Mouse (Mus musculus) 3134 (cell line): ENCODE results near the gene Pdrg1.

ENCODE experiments used
- DNase-seq: peaks from one replicate; pipeline ENCODE4 v3.0.0-alpha.2; 2011; ENCODE audit warnings: low spot score; ENCODE audit not compliant: insufficient read length; ENCODE audit errors: extremely low read depth

The Pdrg1 gene

DNA sequence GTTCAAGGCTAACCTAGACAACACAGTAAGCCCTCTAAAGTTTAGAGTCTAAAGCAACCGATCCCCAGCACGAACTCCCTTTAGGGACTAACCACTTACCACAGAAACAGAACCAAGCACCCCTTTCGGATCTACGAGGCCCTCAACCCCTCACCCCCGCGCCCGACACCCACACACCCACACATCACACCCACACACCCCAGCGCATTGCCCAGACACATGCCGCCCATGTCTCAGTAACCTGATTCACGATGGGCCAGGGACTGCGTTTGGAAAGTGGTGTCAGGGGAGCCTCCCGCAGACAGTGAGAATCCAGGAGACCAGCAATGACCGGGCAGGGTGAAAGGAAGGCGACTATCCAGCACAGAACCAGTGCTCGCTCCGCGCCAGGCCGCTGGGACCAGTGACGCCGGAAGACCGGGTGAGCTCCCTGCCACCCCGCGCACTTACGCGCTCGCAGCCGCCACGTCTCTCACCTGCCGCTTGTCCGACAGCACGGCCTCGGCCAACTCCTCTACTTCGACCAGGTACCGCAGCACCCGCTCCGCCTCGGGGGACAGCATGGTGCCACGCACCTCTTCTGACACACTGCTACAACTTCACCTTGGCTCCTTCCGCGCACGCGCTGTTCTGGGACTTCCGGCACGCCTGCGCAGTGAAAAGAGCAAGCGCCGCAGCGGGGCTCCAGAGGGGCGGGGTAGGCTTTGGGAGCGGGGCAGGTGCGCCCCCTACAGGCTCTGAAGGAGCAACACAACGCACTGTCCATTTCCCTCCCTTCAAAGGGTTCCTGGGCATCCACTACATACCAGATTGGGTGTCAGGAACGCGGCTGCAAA is at the start of gene Pdrg1:
Pdrg1 (minus strand) TSS at position 670 of the 836 bp plus-strand sequence.
- peak; percentile 92 for DNase-seq

DNA sequence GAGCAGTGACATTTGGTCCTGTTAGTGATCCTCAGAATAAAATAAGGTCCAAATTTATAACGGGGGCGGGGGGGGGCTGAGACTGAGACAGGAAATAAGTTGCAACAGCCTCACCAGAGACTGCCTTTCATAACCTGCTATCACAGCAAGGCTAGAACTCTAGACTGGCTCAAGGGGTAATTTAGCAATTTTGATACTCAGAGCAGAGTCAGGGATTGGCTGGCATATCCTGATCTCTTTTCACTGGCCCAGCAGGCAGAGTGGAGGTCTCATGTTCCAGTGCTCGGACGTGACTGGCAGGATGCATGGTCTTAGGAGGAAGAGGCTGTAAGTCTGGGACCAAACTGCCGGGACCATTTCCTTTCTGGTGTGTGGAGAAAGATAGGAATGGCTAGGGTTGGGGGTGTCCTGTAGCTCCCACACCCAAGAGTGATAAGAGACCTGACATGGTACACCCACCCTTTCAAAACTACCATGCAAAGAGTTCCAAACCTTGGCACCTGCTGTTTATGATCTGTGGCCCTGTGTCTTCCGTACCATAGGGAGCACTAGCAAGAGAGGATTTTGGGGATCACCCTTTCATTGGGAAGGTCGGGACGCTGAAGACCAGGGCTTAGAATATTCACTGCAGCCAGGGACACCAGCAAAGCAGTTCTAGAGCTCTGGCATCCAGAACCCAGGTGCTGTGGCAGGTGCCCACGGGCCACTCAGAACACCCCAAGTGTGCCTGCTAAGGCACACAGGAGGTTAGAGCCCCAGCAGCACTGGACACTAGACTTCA is 49.2 kb upstream of the Pdrg1 start:
- DNase-seq, result no peak

DNA sequence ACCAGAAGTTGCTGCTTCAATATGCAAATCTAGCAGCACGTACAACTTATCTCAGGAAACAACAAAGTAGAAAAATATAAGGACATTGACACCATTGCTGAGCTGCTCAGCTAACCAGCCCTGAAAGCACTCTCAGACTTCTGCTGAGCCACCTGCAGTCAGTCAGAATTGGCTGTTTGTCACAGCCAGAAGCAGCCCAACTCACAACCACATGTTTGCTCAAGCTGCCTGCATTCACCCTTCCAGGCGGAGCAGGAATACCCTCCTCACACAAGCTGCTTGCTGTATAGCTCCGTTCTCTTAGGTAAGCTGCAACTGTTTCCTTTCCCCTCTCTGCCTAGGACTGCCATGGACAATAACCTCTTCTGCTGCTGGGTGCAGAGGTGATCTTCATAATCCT is 48.2 kb upstream of the Pdrg1 start:
- no peak for DNase-seq

DNA sequence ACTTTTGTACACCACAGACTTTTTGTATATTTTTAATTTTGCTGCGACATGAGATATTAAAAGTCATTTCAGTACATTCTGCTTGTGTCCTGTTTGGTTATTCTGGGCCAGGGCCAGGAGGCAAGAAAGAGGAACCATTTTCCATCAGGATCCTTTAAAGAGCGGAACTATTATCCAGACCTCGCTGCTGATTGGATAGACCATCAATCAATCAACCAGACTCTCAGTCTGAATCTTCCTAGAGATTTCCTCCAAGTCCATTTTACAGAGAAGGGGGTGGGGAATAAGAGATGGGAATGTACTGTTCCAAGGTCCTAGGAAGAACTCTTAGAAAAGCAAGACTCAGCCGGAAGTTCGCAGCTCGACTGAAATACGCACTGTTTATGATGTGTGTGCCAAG is 45.0 kb upstream of the Pdrg1 start:
- no peak for DNase-seq

DNA sequence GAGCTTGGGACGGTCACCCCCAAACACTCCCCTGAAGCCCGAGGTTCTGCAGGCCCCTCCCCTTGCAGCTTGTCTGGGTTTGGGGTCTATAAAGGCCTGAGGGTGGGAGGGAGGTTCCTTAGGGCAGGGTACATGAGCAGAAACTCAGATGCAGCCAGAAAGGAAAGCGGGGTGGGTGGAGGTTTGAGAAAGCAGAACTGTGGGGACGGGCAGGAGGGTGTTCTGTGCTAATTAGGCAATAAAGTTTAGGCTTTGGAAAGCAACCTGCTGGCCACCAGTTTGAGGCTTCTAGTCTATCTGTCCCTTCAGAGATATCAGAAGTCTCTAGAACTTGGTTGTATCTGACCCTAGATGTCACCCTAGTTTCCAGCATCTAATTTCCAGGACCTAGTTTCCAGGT is 43.1 kb upstream of the Pdrg1 start:
- no peak for DNase-seq

DNA sequence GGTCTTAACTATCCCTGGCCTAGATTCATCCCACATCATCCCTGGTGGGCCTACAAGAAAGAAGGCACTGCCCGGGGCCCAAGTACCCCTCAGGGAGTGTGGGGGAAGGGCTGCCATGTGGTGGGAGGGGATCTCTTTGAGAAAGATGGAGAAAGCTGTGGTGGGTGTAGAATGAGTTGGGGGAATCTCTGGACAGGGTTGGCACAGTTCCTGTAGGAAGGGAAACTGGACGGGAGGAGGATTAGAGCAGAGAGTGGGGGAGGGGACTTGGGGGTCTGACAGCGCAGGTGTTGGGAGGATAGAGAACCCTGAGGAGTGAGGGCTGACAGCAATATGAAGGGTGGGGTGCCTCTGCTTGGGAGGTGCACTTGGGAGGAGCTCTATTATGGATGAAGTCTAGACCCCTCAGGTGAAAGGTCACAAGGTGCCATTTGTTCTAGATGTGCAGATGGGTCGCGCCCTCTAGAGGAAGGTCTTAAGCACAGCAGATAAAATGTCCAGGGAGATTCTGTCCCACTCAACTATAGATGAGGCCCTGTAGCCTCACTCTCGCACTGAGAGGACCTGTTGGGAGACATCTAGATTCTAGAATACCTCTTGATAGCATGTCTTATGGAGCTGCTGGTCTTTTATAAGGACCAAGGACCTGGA is 40.2 kb upstream of the Pdrg1 start:
- DNase-seq, result no peak

DNA sequence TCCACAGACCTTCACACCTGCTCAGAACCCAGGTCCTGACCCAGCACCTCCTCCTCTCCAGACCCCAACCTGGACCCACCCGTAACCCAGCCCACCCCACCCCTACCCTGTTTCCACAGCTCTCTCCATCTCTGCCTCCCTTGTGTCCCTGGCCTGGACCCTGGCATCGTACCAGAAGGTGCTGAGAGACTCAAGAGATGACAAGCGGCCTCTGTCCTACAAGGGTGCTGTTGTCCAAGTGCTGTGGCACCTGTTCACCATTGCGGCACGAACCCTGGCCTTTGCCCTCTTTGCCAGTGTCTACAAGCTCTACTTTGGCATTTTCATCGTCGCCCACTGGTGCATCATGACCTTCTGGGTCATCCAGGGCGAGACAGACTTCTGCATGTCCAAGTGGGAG is 38.7 kb upstream of the Pdrg1 start:
- DNase-seq, result no peak

DNA sequence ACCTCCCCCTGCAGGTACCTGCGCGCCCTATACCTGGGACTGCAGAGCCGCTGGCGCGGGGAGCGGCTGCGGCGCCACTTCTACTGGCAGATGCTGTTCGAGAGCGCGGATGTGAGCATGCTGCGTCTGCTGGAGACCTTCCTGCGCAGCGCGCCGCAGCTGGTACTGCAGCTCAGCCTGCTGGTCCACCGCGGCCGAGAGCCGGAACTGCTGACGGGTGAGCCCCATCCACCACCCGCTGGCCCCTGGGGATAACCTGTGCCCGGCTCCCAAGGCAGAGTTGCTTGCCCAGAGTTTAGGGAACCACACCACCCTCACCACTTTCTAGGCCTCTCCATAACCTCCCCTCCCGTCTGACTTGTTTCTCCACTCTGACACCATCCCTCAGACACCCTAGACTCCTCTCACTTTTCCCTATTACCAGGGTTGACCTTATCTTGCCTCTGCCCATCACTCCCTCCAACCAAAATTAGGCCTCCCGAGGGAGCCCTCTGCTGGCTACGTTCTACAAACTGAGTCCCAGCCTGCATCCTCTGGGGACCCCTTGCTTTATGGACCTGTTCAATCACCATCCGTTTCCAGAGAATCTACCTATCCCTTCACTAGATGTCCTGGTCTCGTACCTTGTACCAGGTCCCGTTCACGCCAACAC is 37.6 kb upstream of the Pdrg1 start:
- DNase-seq, result no peak

DNA sequence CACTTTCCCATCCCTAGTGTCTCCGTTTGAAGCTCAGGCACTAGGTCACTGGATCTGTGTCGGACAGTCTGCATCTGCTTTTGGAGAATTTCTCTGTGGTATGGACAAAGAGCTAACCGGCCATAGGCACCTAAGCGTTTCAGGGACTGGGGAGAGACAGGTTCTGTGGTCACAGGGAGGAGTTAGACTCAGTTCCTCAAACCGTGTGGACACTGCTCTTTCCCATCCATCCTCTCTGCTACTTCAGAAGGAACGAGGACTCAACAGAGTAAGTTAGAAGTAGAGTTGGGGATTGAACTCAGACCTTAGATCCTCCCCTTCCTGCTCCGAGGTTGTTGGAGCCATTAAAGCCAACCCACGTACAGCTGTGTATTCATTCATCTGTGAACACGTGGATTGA is 36.3 kb upstream of the Pdrg1 start:
- DNase-seq, result no peak

DNA sequence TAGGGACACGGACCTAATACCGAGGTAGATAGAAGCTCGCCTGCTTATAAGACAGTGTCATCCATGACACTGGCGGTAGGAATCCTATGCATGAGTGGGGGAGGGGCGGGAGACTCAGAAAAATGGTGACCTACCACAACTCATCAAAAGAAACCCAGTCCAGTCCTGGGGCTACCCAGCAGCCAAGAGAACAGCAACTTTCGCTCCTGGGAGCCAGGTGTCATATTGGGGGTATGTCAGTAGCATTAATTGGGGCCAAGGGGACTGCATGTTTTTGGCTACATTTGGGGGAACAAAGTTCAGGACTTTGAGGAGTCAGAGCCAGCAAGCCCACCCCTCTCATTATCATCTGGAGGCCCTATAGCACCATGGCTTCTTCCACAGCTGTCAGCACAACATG is 35.9 kb upstream of the Pdrg1 start:
- no peak for DNase-seq

DNA sequence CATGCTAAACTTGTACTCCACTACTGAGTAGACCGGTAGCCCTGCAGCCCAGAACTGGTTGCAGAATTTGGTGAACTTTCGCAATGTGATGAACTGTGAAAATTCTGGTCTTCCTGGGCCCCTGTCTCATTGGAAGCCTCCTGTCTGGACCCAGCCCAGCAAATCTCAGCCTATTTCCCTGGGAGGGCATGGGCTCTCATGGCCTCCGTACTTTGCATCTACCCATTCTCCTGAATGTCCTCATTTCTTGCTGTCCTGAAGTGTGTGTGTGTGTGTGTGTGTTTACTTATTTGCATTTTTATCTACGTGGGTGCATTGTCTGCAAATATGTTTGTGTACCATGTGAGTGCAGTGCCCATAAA is 34.8 kb upstream of the Pdrg1 start:
- no peak for DNase-seq

DNA sequence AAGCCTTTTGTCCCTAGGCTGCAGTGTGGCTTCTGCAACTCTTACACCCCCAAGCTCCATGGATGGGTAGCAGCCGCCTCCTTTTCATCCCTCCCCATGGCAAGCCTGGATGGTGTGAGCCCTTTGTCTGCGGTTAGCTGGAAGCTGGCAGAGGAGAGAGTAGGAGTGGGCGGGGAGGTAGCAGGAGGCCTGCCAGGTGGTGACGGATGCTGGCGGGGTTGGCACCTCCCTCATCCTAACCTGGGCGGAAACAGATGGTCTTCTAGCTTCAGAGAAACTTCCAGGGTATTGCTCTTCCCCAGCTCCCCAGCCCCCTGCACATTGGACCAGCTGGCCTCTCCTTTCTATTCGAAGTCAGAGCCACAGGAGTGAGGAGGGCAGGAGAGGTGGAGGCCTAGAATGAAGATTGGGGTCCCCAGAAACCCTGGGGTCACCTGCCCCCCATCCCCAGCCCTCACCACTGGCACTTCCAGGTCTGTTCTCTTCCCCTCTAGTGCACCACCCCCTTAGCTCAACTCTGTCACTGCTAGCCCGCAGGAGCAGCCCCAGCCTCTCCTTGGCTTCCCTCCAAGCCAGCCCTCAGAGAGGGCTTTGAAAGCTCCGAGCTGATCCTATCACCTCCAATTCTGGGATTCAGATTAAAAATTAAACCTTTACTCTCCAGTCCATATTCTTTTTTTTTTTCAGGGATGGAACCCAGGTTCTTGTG is 34.2 kb upstream of the Pdrg1 start:
- peak; percentile 64 for DNase-seq

DNA sequence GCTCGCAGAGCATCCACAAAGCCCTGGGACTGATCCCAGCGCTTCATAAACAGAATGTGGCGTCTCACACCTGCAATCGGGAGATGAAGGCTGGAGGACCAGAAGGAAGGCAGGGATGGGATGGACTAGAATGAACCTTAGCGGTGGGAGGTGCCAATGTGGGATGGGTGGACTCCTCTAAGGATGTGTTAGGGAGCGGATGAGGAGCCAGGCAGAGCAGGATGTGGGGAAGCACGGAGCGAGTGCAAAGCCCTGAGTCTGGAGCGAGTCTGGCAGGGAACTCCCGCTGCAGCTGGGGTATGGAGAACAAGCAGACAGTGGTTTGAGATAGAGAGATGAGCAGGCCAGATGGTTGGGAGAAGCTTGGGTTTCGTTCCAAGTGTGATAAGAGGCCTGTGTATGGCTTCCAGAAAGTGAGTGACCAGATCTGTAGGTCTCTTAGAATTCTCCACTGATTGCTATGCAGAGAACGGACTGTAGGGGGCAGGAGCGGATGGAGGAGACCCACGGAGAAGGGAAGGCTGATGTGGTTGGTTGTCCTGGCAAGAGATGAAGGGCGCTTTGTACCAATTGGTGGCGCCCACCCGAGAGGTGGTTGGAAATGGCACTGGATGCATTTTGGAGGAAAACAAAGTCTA is 32.7 kb upstream of the Pdrg1 start:
- DNase-seq, result no peak

DNA sequence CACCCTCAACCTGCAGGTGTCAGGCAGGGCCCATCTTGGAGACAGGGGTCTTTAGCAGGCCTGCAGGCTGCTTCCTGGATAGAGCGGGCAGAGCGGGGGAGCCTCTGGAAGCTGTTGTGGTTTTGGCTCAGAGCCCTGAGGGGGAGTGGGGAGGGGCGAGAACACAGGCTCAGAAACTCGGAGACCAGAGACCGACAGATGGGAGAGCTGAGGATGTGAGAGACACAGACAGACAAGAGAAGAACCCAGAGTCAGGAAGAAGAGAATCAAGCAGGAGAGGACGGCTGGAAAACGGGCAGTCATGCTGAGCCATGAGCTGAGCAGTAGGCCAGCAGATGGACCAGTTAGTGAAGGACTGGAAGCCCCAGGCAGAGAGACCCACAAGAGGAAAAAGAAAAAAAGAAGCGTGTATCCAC is 30.7 kb upstream of the Pdrg1 start:
- no peak for DNase-seq

DNA sequence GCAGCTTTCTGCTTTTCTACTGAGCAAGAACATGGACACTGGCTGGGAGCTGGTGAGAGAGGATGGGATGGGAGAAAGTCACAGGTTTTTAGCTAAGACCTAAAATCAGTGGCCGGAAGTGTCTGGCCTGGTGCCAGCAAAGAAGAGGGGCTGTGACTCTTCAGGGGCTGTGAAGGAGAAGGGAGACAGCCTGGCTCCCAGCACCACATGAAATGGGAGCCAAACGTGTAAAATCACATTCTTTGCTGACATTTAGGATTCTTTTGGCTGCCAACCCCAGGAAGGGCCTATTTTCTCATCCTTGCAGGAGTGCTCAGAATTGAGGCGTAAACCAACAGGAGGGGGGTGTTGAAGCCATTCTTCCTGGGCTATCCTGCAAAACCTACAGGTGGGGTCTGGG is 28.7 kb upstream of the Pdrg1 start:
- DNase-seq, result no peak

DNA sequence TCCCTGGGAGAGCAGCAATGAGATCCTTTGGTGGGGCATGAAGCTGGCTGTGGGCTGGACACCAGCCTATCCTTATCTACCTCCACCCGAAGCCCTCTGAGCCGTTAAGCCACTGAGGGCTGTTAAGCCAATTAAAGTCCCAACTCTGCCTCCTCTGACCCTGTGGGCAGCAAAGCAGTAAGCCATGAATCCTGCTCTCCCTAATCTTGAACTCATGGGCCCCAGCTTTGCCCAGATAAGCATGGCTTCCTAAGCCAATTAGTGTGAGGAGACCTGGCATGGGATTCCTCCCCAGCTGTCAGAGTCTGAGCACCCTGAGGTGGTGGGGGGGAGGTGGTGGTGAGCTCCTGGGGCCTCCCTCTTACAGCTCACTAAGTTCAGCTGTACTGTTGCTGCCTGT is 21.5 kb upstream of the Pdrg1 start:
- DNase-seq, result no peak

DNA sequence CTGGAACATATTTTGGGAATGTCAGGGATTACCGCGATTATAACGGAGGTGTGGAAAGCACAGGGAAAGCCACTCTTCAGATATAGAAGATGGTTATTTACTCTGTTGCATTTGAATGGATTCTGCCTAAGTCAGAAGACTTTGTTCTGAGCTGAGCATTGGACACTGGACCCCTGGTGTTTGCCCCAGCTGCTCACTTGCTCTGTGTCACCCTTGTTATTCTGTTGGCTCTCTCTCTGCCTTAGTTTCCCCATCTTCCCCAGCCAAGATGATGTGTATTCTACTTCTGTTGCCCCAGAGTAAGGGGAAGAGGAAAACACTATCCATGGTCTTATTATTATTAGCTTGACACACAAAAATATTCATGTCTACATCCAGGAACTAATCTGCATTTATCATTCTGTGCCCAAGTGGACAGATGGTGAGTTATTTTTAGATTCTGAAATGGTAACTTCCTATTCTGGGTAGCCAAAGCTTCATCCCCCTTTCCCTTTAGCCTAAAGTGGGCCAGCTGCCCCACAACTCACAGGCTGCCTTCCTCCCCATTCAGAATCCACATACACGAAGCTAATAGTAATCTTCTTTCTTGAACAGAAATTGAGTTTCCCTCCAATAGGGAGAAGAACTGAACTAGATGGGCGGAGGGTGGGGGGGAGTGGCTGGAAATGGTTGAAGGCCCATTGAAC is 18.5 kb upstream of the Pdrg1 start:
- no peak for DNase-seq

DNA sequence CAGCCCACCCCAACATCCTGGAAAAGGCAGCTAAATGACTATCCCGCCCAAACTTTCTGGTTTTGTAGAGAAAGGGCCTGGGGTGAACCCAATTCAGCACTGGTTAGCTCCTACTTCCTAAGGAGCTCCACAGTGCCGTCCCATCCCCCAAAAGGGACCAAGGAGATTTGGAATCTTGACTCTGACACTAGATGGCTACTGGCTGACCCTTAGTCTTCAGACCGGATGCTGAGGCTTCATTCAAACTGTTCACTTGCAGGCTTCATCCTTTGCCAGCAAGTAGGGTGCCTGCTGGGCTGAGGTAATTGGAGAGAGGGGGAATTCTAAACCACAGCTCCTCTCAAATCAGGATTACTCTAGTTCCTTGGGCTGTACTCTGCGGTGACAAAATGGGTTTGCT is 17.7 kb upstream of the Pdrg1 start:
- DNase-seq, result no peak

DNA sequence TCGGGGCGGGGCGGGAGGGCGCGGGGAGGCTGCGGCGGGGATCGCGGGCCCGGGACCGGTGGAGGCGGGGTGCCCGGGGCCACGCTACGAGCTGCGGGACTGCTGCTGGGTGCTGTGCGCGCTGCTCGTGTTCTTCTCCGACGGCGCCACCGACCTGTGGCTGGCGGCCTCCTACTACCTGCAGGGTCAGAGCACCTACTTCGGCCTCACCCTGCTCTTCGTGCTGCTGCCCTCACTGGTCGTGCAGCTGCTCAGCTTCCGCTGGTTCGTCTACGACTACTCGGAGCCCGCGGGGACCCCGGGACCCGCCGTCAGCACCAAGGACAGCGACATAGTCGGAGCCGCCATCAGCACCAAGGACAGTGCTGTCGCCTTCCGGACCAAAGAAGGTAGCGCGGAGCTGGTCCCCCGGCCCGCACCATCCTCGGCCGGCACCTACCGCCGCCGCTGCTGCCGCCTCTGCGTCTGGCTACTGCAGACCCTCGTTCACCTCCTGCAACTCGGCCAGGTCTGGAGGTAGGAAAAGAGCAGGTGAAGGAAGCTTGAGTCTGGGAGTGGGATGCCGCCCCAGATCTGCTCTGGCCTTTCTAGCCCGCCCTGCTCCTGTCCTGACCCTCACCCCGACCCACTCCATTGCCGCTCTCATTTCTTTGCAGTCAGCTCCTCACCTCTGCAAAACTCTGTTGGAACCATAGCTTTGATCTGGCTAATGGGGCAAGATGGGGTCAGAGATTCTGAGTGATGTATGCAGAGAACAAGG is 17.0 kb upstream of the Pdrg1 start:
- peak; percentile 28 for DNase-seq
